Mouse (Mus musculus) bone marrow, adult 2 months (tissue): ENCODE measurements at regions not wholly inside any gene's neighbourhood (a gene's known extent, or its start where the extent isn't known, plus 50 kb on each side); places are given as distances from the start of the nearest gene placed in this dataset.

Experiments
- CTCF ChIP-seq: fragments of 200-500 bp; IDR thresholded peaks from 2 replicates; pipeline ENCODE4 v1.5.1; 2011; ENCODE audit warnings: low read length, control low read depth; ENCODE audit not compliant: control insufficient read depth, insufficient read depth
- POLR2A ChIP-seq: fragments of 200-500 bp; IDR thresholded peaks from 2 replicates; pipeline ENCODE4 v1.6.1; 2011; ENCODE audit warnings: low read depth, mild to moderate bottlenecking, control low read depth, low read length, borderline replicate concordance; ENCODE audit not compliant: control insufficient read depth

GRCm38 (mm10) chr9:85495056-85495455 lies 167.9 kb upstream of the Tent5a start:
- TF ChIP-seq CTCF (no peak), POLR2A (no peak)
